Mouse (Mus musculus) right cerebral cortex, postnatal 36 days (tissue): ENCODE measurements around the gene Tll2.

Source experiments
- DNase-seq, 2 experiments: peaks; one replicate each; pipeline ENCODE4 v3.0.0; 2022; ENCODE audit warnings: low spot score in 2 of 2, mixed read lengths in 1 of 2

Gene Tll2

GRCm38 (mm10) chr19:41160388-41160787 is 46.2 kb downstream of the Tll2 start:
- no peak for DNase-seq

GRCm38 (mm10) chr19:41154681-41155080 is 52.0 kb downstream of the Tll2 start:
- no peak for DNase-seq

GRCm38 (mm10) chr19:41152462-41152861 is 54.2 kb downstream of the Tll2 start:
- DNase-seq, result no peak

- DNase-seq, result no peak
These were observed 54.6 kb downstream of the Tll2 start for GRCm38 (mm10) chr19:41152016-41152370.

- no peak for DNase-seq
These were observed 55.2 kb downstream of the Tll2 start for GRCm38 (mm10) chr19:41151321-41152015.

DNA sequence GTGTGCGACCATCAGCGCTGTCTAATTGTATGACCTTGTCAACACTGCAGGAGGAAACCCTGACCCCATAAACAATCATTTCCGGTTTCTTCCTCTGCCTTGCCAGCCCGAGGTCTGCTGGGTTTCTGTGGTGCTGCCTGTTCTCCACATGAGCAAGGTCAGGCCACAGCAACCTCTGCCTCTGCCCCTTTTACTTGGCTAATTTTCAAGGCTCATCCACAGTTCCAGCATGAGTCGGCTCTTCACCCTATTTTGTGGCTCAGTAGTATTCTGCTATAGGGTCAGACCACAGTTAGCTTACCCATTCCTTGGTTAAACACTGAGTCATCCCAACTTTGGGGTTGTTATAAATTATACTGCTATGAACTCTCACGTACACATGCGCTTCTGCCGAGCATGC is 65.7 kb downstream of the Tll2 start:
- no peak for DNase-seq

DNA sequence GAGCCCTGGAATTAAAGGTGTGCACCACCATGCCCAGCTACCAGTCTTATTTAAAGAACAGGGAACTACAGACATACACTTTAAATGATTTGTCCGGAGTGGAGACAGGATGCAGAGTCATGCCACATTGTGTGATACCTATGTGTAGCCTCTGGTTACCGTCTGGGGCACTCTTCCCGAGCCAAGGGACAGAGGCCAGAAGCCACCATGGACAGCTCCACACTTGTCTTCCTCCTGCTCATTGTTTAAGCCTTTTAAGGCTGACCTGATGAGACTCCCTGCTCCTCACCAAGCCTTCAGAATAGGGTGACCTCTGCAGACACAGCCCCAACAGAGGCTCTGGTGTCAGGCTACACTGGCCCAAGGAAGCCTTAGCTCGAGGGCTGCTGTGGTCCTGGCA is 67.0 kb downstream of the Tll2 start:
- no peak for DNase-seq

- DNase-seq, result no peak
These were observed 83.6 kb downstream of the Tll2 start for GRCm38 (mm10) chr19:41123009-41123408.

DNA sequence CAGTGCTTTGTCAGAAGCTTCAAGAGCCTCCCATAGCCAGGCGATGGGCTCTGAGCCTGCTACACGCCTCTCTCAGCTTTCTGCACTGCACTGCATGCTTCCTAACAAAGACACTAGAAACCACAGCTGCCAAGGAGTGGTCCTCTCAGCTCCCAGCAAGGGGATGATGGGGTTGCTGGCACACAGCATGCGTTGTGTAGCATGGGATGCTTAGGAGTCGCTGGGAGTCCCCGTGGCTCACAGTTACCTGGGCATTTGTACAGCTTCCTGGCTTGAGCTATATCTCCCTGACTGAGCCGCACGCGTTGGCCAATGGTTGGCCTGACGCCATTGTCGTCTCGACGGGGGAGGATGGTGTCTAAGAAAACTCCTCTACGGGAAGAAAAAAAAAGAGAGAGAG is 86.7 kb downstream of the Tll2 start:
- peak; percentile 65 to 66 for DNase-seq

GRCm38 (mm10) chr19:41118346-41118745 is 88.3 kb downstream of the Tll2 start:
- no peak for DNase-seq

- no peak for DNase-seq
These were observed 89.3 kb downstream of the Tll2 start for GRCm38 (mm10) chr19:41117334-41117733.

GRCm38 (mm10) chr19:41114611-41115010 is 92.0 kb downstream of the Tll2 start:
- DNase-seq, result no peak

DNA sequence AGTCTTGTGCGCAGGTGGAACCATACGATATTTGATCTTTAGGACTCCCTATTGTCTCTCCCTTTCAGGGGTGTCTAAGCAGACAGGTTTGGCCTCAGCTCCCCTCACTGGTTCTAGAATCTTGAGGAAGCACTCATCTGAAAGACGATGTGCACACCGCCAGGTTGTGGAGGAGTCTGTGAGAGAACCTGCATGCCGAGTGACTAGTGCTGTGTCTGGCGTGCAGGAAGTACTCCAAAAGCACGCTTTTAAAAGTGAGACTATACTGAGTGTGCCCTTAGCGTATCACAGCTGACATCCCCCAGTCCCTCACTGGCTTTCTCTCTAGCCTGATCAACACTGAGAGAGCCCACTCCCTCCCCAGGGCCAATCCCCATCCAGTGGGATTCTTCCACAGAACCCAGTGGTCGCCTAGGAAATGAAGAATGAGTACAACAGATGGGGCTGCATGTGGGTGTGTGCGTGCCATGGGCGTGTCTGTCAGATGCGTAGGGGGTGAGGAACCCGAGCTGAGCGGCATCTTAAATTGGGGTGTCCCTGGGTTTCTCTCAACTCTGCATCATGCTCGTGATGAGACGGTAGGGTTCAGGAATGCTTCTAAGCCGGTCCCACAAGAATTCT is 92.6 kb downstream of the Tll2 start:
- DNase-seq, result peak; percentile 34 to 43

- no peak for DNase-seq
These were observed 94.0 kb downstream of the Tll2 start for GRCm38 (mm10) chr19:41112609-41113008.

DNA sequence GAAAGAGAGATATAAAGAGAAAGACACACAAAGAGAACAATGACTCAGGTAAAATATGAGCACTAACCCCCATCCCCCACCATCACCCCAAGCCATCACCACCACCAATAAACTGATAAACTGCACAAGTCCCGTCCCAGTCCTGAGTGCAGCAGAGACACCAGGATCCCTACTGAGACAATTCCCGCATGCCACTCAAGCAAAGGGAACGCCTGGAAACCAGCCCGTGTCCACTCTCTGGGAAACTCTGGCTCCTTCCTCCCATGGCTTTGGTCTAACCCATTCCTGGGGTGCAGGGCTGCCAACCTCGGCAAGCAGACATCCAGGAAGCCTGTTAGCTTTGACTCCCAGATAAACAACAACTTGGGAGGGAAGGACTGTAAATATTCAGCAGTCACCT is 96.6 kb downstream of the Tll2 start:
- DNase-seq, result no peak

GRCm38 (mm10) chr19:41109496-41109895 is 97.1 kb downstream of the Tll2 start:
- no peak for DNase-seq

DNA sequence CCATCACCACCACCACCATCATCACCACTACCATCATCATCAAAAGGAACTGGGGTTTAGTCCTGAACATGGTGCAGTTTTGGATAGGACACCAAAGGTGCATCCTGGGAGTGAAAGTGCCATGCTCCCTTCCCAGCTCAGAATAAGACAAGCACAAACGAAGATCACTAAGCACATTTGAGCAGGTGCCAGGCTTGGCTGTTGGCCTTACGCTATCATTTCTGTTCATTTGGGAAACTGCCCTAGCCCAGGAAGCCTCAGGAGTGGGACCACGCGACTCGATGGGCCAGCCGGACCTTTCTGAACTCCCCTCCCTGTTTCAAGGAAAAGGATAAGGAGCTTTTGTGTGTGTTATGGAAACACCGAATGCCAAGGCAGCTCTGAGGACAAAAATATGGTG is 98.0 kb downstream of the Tll2 start:
- no peak for DNase-seq

GRCm38 (mm10) chr19:41107530-41107929 is 99.1 kb downstream of the Tll2 start:
- DNase-seq, result no peak

GRCm38 (mm10) chr19:41104922-41105321 is 101.7 kb downstream of the Tll2 start:
- no peak for DNase-seq

- peak; percentile 38 to 57 for DNase-seq
These were observed 105.2 kb downstream of the Tll2 start for GRCm38 (mm10) chr19:41101390-41101789.

DNA sequence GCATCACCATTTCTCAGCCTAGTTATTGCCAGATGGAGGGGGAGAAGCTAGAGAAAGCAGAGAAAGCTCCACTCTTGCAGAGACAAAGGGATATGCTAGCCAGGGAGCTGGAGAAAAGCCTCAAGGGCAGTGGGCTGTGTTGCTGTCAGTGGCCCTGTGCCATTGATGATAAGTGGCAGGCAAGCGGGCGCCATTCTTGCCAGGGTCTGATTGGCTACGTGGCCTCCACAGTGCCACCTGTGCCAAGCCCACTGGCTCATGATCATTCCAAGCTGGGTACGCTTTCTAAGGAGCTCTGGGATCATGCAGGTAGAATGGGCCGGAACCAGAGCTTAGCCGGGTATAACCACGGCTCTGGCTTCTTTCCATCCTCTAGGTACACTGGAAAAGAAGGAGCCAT is 105.8 kb downstream of the Tll2 start:
- DNase-seq, result no peak

DNA sequence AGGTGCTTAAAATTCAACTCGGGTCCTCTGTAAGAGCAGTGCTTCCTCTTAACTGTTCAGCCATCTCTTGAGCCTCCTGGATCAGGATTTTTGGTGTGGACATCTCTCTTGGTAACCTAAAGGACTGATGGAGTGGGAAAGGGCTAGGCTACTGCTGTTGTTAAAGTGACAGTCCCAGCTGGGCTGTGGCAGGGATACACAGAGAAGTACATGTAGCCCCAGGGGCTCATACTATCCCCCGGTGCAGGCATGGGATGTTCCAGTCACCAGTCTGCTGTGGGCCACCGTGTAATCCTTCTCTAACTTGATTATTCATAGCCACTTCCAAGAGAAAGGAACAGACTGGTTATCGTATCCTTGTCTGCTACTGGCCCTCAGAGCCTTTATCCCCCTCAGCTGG is 109.6 kb downstream of the Tll2 start:
- no peak for DNase-seq

GRCm38 (mm10) chr19:41091901-41092300 is 114.7 kb downstream of the Tll2 start:
- no peak for DNase-seq

DNA sequence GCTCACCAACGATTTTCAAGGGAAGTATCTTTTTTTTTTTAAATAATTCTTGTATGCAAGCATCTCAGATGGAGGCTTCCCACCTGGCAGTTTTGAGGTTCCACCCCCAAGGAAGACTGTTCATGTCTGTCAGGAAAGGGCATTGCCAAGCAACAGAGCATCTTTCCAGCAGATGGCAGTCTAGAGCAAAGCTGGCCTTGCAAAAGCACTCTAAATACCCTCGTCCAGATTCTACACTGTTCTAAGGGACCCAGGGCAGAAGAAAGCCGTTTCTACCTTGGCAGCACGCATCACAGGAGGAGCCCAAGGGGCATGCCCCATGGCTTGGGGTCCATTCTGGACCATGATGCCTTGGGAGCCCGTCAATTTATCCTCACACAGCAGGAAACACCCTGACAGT is 116.8 kb downstream of the Tll2 start:
- DNase-seq, result peak in 1 of 2 experiments; percentile 34
